Mouse (Mus musculus): ENCODE results near the gene Otud3. TPM values are rescaled to one million over a fixed set of nuclear protein-coding genes. Genes with fewer than 3 reads are reported as not detected.

The Otud3 gene
- polyA plus RNA-seq, 1 experiment from 2014 or later: 3.0 TPM

GRCm38 (mm10) chr4:138939481-138939880, 25.7 kb upstream of the Otud3 start:
- H3K9me3 ChIP-seq (replicated peaks; ENCODE audit: control insufficient read depth, low read length): no peaks in the 10 kb centered on the region
- H3K27me3 ChIP-seq (ENCODE audit: control insufficient read depth, insufficient read depth, low read length): no peaks in the 10 kb centered on the region; the same call in 1 of the 2 replicates
- no peak overlapping the region for H3K4me3 ChIP-seq (ENCODE audit: low read length)
- no peak overlapping the region for H3K4me2 ChIP-seq (ENCODE audit: low read depth, low read length)
- ATAC-seq (replicated peaks; ENCODE audit: extremely low read depth, insufficient read depth, low FRiP score): no peak
- H3K9ac ChIP-seq (ENCODE audit: low read length): no peak overlapping the region
- no peak overlapping the region for H3K27ac ChIP-seq (ENCODE audit: low read length)
- no peaks in the 10 kb centered on the region for H3K36me3 ChIP-seq (ENCODE audit: control insufficient read depth, insufficient read depth)
- H3K4me1 ChIP-seq (ENCODE audit: control insufficient read depth, insufficient read depth, low read length): no peaks in the 10 kb centered on the region
- 52% methylated on average over 4 of the region's 4 CpGs for whole genome bisulfite sequencing

GRCm38 (mm10) chr4:138938495-138939269, 24.9 kb upstream of the Otud3 start:
- 53% methylated on average over 10 of the region's 10 CpGs for WGBS
- ATAC-seq (replicated peaks; ENCODE audit: extremely low read depth, insufficient read depth, low FRiP score): no peak
- no peak overlapping the region for H3K27ac ChIP-seq (ENCODE audit: low read length)
- H3K4me2 ChIP-seq (ENCODE audit: low read depth, low read length): no peak overlapping the region
- no peaks in the 10 kb centered on the region for H3K9me3 ChIP-seq (replicated peaks; ENCODE audit: control insufficient read depth, low read length)
- H3K4me1 ChIP-seq (ENCODE audit: control insufficient read depth, insufficient read depth, low read length): no peaks in the 10 kb centered on the region
- H3K27me3 ChIP-seq (ENCODE audit: control insufficient read depth, insufficient read depth, low read length): no peaks in the 10 kb centered on the region
- no peak overlapping the region for H3K4me3 ChIP-seq (ENCODE audit: low read length)
- no peak overlapping the region for H3K9ac ChIP-seq (ENCODE audit: low read length)
- no peaks in the 10 kb centered on the region for H3K36me3 ChIP-seq (ENCODE audit: control insufficient read depth, insufficient read depth)

GRCm38 (mm10) chr4:138934456-138935145, 20.9 kb upstream of the Otud3 start:
- 75% methylated on average over 11 of the region's 11 CpGs for WGBS
- no peak overlapping the region for H3K9ac ChIP-seq (ENCODE audit: low read length)
- H3K36me3 ChIP-seq (ENCODE audit: control insufficient read depth, insufficient read depth): no peaks in the 10 kb centered on the region
- H3K27me3 ChIP-seq (ENCODE audit: control insufficient read depth, insufficient read depth, low read length): no peaks in the 10 kb centered on the region
- no peak for ATAC-seq (replicated peaks; ENCODE audit: extremely low read depth, insufficient read depth, low FRiP score)
- no peaks in the 10 kb centered on the region; the same call in 1 of the 2 replicates for H3K9me3 ChIP-seq (replicated peaks; ENCODE audit: control insufficient read depth, low read length)
- H3K4me3 ChIP-seq (ENCODE audit: low read length): no peak overlapping the region
- H3K4me1 ChIP-seq (ENCODE audit: control insufficient read depth, insufficient read depth, low read length): no peaks in the 10 kb centered on the region
- no peak overlapping the region for H3K27ac ChIP-seq (ENCODE audit: low read length)
- no peak overlapping the region for H3K4me2 ChIP-seq (ENCODE audit: low read depth, low read length)

- Histone ChIP-seq H3K36me3 (ENCODE audit: control insufficient read depth, insufficient read depth) (no peaks in the 10 kb centered on the region), H3K27ac (ENCODE audit: low read length) (no peak overlapping the region), H3K9ac (ENCODE audit: low read length) (no peak overlapping the region), H3K27me3 (ENCODE audit: control insufficient read depth, insufficient read depth, low read length) (no peaks in the 10 kb centered on the region), H3K4me3 (ENCODE audit: low read length) (no peak overlapping the region), H3K4me2 (ENCODE audit: low read depth, low read length) (no peak overlapping the region), H3K4me1 (ENCODE audit: control insufficient read depth, insufficient read depth, low read length) (no peaks in the 10 kb centered on the region), H3K9me3 (replicated peaks; ENCODE audit: control insufficient read depth, low read length) (no peaks in the 10 kb centered on the region; the same call in 1 of the 2 replicates)
- 28% methylated on average over 3 of the region's 3 CpGs for WGBS
- ATAC-seq (replicated peaks; ENCODE audit: extremely low read depth, insufficient read depth, low FRiP score): no peak
Measured at GRCm38 (mm10) chr4:138933862-138934261, 20.1 kb upstream of the Otud3 start.

- no peak overlapping the region for H3K27ac ChIP-seq (ENCODE audit: low read length)
- H3K9me3 ChIP-seq (replicated peaks; ENCODE audit: control insufficient read depth, low read length): no peaks in the 10 kb centered on the region; the same call in 1 of the 2 replicates
- no peaks in the 10 kb centered on the region for H3K36me3 ChIP-seq (ENCODE audit: control insufficient read depth, insufficient read depth)
- peaks cover 4% of the 10 kb centered on the region for H3K27me3 ChIP-seq (ENCODE audit: control insufficient read depth, insufficient read depth, low read length)
- no peak for ATAC-seq (replicated peaks; ENCODE audit: extremely low read depth, insufficient read depth, low FRiP score)
- no peak overlapping the region for H3K4me2 ChIP-seq (ENCODE audit: low read depth, low read length)
- H3K4me3 ChIP-seq (ENCODE audit: low read length): no peak overlapping the region
- peaks cover 3% of the 10 kb centered on the region; the same call in 1 of the 2 replicates for H3K4me1 ChIP-seq (ENCODE audit: control insufficient read depth, insufficient read depth, low read length)
- H3K9ac ChIP-seq (ENCODE audit: low read length): no peak overlapping the region
- WGBS: 23% methylated on average over 2 of the region's 2 CpGs
Measured at GRCm38 (mm10) chr4:138925561-138925960, 11.8 kb upstream of the Otud3 start.

GRCm38 (mm10) chr4:138922131-138922459, 8.3 kb upstream of the Otud3 start:
- no peak overlapping the region for H3K27ac ChIP-seq (ENCODE audit: low read length)
- H3K9me3 ChIP-seq (replicated peaks; ENCODE audit: control insufficient read depth, low read length): 0 out of 2 replicates have a peak, but pooled peaks cover 2% of the 10 kb centered on the region
- no peak overlapping the region for H3K9ac ChIP-seq (ENCODE audit: low read length)
- peaks cover 4% of the 10 kb centered on the region for H3K27me3 ChIP-seq (ENCODE audit: control insufficient read depth, insufficient read depth, low read length)
- no peaks in the 10 kb centered on the region for H3K36me3 ChIP-seq (ENCODE audit: control insufficient read depth, insufficient read depth)
- H3K4me3 ChIP-seq (ENCODE audit: low read length): 0 out of 2 replicates have a peak overlapping the region, but pooled peaks have one; percentile 19
- peak overlapping the region; percentile 56 for H3K4me2 ChIP-seq (ENCODE audit: low read depth, low read length)
- under 1% methylated on average over 11 of the region's 11 CpGs for WGBS
- 0 out of 2 replicates have a peak, but pooled peaks have one; percentile 23 for ATAC-seq (replicated peaks; ENCODE audit: extremely low read depth, insufficient read depth, low FRiP score)
- peaks cover 3% of the 10 kb centered on the region; the same call in 1 of the 2 replicates for H3K4me1 ChIP-seq (ENCODE audit: control insufficient read depth, insufficient read depth, low read length)

GRCm38 (mm10) chr4:138921254-138922130, 7.7 kb upstream of the Otud3 start:
- 34% methylated on average over 20 of the region's 20 CpGs for WGBS
- no peak overlapping the region for H3K9ac ChIP-seq (ENCODE audit: low read length)

GRCm38 (mm10) chr4:138917282-138917681, 3.5 kb upstream of the Otud3 start:
- H3K9ac ChIP-seq (ENCODE audit: low read length): no peak overlapping the region
- ATAC-seq (replicated peaks; ENCODE audit: extremely low read depth, insufficient read depth, low FRiP score): no peak
- H3K36me3 ChIP-seq (ENCODE audit: control insufficient read depth, insufficient read depth): no peaks in the 10 kb centered on the region
- H3K27ac ChIP-seq (ENCODE audit: low read length): no peak overlapping the region
- H3K4me2 ChIP-seq (ENCODE audit: low read depth, low read length): no peak overlapping the region
- 0 out of 2 replicates have a peak, but pooled peaks cover 2% of the 10 kb centered on the region for H3K9me3 ChIP-seq (replicated peaks; ENCODE audit: control insufficient read depth, low read length)
- H3K4me3 ChIP-seq (ENCODE audit: low read length): no peak overlapping the region
- peaks cover 9% of the 10 kb centered on the region for H3K4me1 ChIP-seq (ENCODE audit: control insufficient read depth, insufficient read depth, low read length)
- peaks cover 4% of the 10 kb centered on the region for H3K27me3 ChIP-seq (ENCODE audit: control insufficient read depth, insufficient read depth, low read length)
- WGBS: 82% methylated on average over 9 of the region's 9 CpGs

More at GRCm38 (mm10) chr4:138921254-138922130, 7.7 kb upstream of the Otud3 start:
- H3K4me1 ChIP-seq (ENCODE audit: control insufficient read depth, insufficient read depth, low read length): peaks cover 3% of the 10 kb centered on the region; the same call in 1 of the 2 replicates
- no peak for ATAC-seq (replicated peaks; ENCODE audit: extremely low read depth, insufficient read depth, low FRiP score)
- no peaks in the 10 kb centered on the region for H3K36me3 ChIP-seq (ENCODE audit: control insufficient read depth, insufficient read depth)
- H3K4me3 ChIP-seq (ENCODE audit: low read length): 0 out of 2 replicates have a peak overlapping the region, but pooled peaks have one; percentile 19
- H3K27me3 ChIP-seq (ENCODE audit: control insufficient read depth, insufficient read depth, low read length): peaks cover 4% of the 10 kb centered on the region
- H3K27ac ChIP-seq (ENCODE audit: low read length): no peak overlapping the region
- 0 out of 2 replicates have a peak, but pooled peaks cover 2% of the 10 kb centered on the region for H3K9me3 ChIP-seq (replicated peaks; ENCODE audit: control insufficient read depth, low read length)
- peak overlapping the region; percentile 56 for H3K4me2 ChIP-seq (ENCODE audit: low read depth, low read length)
